Mouse (Mus musculus): ENCODE data around the gene Nudt15. TPM values are rescaled to one million over a fixed set of nuclear protein-coding genes. Genes with fewer than 3 reads are reported as not detected.
"Not testable (repeated sequence)": the region's sequence is repeated elsewhere in the genome, so short reads cannot be mapped to it uniquely, and the experiment has no call there.

Gene Nudt15
- polyA plus RNA-seq (2015; fragmentation: Nextera tagmentation; extraction: Ambion mirVana) = 5.7 and 5.8 TPM in 2 replicates

DNA sequence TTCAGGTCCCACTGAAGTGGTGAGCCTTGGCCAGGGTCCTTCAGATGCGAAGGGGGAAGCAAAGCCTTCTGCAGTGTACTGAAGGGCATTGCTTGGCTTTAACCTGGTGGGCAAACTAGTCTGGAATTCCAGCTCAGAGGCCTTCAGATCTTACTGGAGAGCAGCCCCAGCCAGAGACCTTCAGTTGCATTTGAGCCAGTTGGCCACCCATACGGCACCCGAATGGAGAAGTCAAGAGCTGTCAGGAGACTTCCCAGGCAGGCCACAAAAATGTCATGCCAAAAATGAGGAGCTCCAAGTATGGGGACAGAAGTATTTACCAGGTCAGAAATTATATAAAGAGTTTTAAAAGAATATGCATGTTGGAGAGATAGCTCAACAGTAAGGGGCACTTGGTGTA lies at the start of gene Nudt15:
Gene Nudt15, minus strand, starts transcription at position 192 of the 400 bp plus-strand sequence.
- no peak within 1 kb of the TSS for H3K4me2 ChIP-seq (ENCODE audit: low read depth, low read length)
- whole genome bisulfite sequencing = 85% methylated on average over 3 of the region's 3 CpGs
- no peaks in the 10 kb centered on the region for H3K36me3 ChIP-seq (ENCODE audit: control insufficient read depth, insufficient read depth, low read length)
- H3K9me3 ChIP-seq (ENCODE audit: control insufficient read depth, low read length) = no peaks in the 10 kb centered on the region
- no peak within 1 kb of the TSS for H3K4me3 ChIP-seq (ENCODE audit: low read length)
- no peak for ATAC-seq
- 0 out of 2 replicates have a peak, but pooled peaks cover 2% of the 10 kb centered on the region for H3K4me1 ChIP-seq (ENCODE audit: control insufficient read depth, insufficient read depth, low read length)
- H3K27ac ChIP-seq (ENCODE audit: low read length) = no peak within 1 kb of the TSS
- H3K9ac ChIP-seq (ENCODE audit: low read depth, low read length) = no peak within 1 kb of the TSS
- no peaks in the 10 kb centered on the region for H3K27me3 ChIP-seq (replicated peaks; ENCODE audit: control insufficient read depth, insufficient read depth, low read length)

GRCm38 (mm10) chr14:73592166-73592565 lies 44.1 kb upstream of the Nudt15 start:
- peaks cover 6% of the 10 kb centered on the region; the same call in 1 of the 2 replicates for H3K36me3 ChIP-seq (ENCODE audit: control insufficient read depth, insufficient read depth, low read length)
- no peak overlapping the region for H3K9ac ChIP-seq (ENCODE audit: low read depth, low read length)
- no peak overlapping the region for H3K4me3 ChIP-seq (ENCODE audit: low read length)
- H3K27me3 ChIP-seq (replicated peaks; ENCODE audit: control insufficient read depth, insufficient read depth, low read length) = no peaks in the 10 kb centered on the region
- no peak for ATAC-seq
- no peaks in the 10 kb centered on the region for H3K4me1 ChIP-seq (ENCODE audit: control insufficient read depth, insufficient read depth, low read length)
- 80% methylated on average over 1 of the region's 1 CpGs for WGBS
- no peak overlapping the region for H3K4me2 ChIP-seq (ENCODE audit: low read depth, low read length)
- no peaks in the 10 kb centered on the region for H3K9me3 ChIP-seq (ENCODE audit: control insufficient read depth, low read length)
- no peak overlapping the region for H3K27ac ChIP-seq (ENCODE audit: low read length)

DNA sequence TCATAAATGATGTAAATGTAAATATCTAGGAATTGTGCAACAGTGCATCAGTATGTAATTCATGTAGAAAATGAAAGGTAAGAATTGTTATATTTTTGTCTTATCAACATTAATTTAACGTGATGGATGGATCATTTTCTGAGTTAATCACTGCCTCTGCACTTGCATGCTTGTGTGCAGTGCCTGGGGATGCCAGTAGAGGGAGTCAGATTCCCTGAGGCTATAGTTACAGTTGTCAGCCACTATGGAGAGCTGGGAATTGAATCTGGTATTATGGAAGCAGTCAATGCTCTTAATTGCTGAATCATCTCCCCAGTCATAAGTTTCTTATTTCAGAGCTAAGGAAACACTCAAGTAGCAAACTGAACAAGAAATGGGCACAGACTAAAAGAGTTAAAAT lies 40.0 kb upstream of the Nudt15 start:
- Histone ChIP-seq H3K27ac (ENCODE audit: low read length) (no peak overlapping the region), H3K36me3 (ENCODE audit: control insufficient read depth, insufficient read depth, low read length) (peaks cover 10% of the 10 kb centered on the region), H3K9me3 (ENCODE audit: control insufficient read depth, low read length) (no peaks in the 10 kb centered on the region), H3K4me2 (ENCODE audit: low read depth, low read length) (no peak overlapping the region), H3K27me3 (replicated peaks; ENCODE audit: control insufficient read depth, insufficient read depth, low read length) (no peaks in the 10 kb centered on the region), H3K4me1 (ENCODE audit: control insufficient read depth, insufficient read depth, low read length) (no peaks in the 10 kb centered on the region), H3K4me3 (ENCODE audit: low read length) (no peak overlapping the region), H3K9ac (ENCODE audit: low read depth, low read length) (no peak overlapping the region)
- ATAC-seq = no peak
- 76% methylated on average over 1 of the region's 1 CpGs for WGBS

GRCm38 (mm10) chr14:73576336-73576735 lies 28.3 kb upstream of the Nudt15 start:
- H3K36me3 ChIP-seq (ENCODE audit: control insufficient read depth, insufficient read depth, low read length) = peaks cover 5% of the 10 kb centered on the region; the same call in 1 of the 2 replicates
- no peak overlapping the region for H3K4me3 ChIP-seq (ENCODE audit: low read length)
- no peak overlapping the region for H3K4me2 ChIP-seq (ENCODE audit: low read depth, low read length)
- H3K4me1 ChIP-seq (ENCODE audit: control insufficient read depth, insufficient read depth, low read length) = no peaks in the 10 kb centered on the region
- no peak overlapping the region for H3K9ac ChIP-seq (ENCODE audit: low read depth, low read length)
- H3K9me3 ChIP-seq (ENCODE audit: control insufficient read depth, low read length) = no peaks in the 10 kb centered on the region
- H3K27me3 ChIP-seq (replicated peaks; ENCODE audit: control insufficient read depth, insufficient read depth, low read length) = no peaks in the 10 kb centered on the region
- no peak for ATAC-seq
- H3K27ac ChIP-seq (ENCODE audit: low read length) = no peak overlapping the region

- Histone ChIP-seq H3K27ac (ENCODE audit: low read length) (no peak overlapping the region), H3K36me3 (ENCODE audit: control insufficient read depth, insufficient read depth, low read length) (peaks cover 10% of the 10 kb centered on the region), H3K4me3 (ENCODE audit: low read length) (no peak overlapping the region), H3K9ac (ENCODE audit: low read depth, low read length) (no peak overlapping the region), H3K4me2 (ENCODE audit: low read depth, low read length) (no peak overlapping the region), H3K4me1 (ENCODE audit: control insufficient read depth, insufficient read depth, low read length) (no peaks in the 10 kb centered on the region), H3K9me3 (ENCODE audit: control insufficient read depth, low read length) (no peaks in the 10 kb centered on the region), H3K27me3 (replicated peaks; ENCODE audit: control insufficient read depth, insufficient read depth, low read length) (no peaks in the 10 kb centered on the region)
- 86% methylated on average over 5 of the region's 5 CpGs for WGBS
- ATAC-seq = peak; percentile 49; the same call in 1 of the 2 replicates
Measured at GRCm38 (mm10) chr14:73574053-73574452, 26.0 kb upstream of the Nudt15 start.

DNA sequence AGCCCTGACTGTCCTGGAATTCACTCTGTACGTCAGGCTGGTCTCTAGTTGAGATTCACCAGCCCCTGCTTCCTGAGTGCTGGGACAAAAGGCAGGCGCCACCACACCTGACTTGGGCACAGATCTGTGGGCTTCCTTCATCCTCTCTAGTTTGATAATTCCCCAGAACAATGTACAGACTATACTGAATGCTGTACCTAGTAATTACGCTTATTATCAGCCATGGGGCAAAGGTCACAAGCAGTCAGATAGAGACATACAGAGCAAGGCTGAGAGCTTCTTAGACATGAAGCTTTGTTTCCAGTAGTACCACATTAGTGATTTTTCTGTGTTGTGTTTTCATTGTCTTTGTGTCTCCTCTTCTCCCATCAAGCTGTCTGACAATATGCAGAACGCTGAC lies 23.1 kb upstream of the Nudt15 start:
- 68% methylated on average over 4 of the region's 4 CpGs for WGBS
- Histone ChIP-seq H3K27me3 (replicated peaks; ENCODE audit: control insufficient read depth, insufficient read depth, low read length) (no peaks in the 10 kb centered on the region), H3K9ac (ENCODE audit: low read depth, low read length) (no peak overlapping the region), H3K4me2 (ENCODE audit: low read depth, low read length) (no peak overlapping the region; the same call in 1 of the 2 replicates), H3K9me3 (ENCODE audit: control insufficient read depth, low read length) (no peaks in the 10 kb centered on the region), H3K27ac (ENCODE audit: low read length) (no peak overlapping the region), H3K36me3 (ENCODE audit: control insufficient read depth, insufficient read depth, low read length) (peaks cover 10% of the 10 kb centered on the region), H3K4me1 (ENCODE audit: control insufficient read depth, insufficient read depth, low read length) (no peaks in the 10 kb centered on the region), H3K4me3 (ENCODE audit: low read length) (no peak overlapping the region)
- peak; percentile 93 for ATAC-seq

- not testable (repeated sequence) for H3K9me3 ChIP-seq (ENCODE audit: control insufficient read depth, low read length); H3K4me3 ChIP-seq (ENCODE audit: low read length); H3K4me2 ChIP-seq (ENCODE audit: low read depth, low read length); H3K36me3 ChIP-seq (ENCODE audit: control insufficient read depth, insufficient read depth, low read length); H3K27me3 ChIP-seq (replicated peaks; ENCODE audit: control insufficient read depth, insufficient read depth, low read length); H3K9ac ChIP-seq (ENCODE audit: low read depth, low read length); ATAC-seq; H3K27ac ChIP-seq (ENCODE audit: low read length); H3K4me1 ChIP-seq (ENCODE audit: control insufficient read depth, insufficient read depth, low read length)
- WGBS = 94% methylated on average over 4 of the region's 4 CpGs
Measured at GRCm38 (mm10) chr14:73569831-73570230, 21.8 kb upstream of the Nudt15 start.

- Histone ChIP-seq H3K4me3 (ENCODE audit: low read length) (peak overlapping the region; percentile 88), H3K9ac (ENCODE audit: low read depth, low read length) (peak overlapping the region; percentile 95), H3K27ac (ENCODE audit: low read length) (peak overlapping the region; percentile 71), H3K36me3 (ENCODE audit: control insufficient read depth, insufficient read depth, low read length) (no peaks in the 10 kb centered on the region), H3K9me3 (ENCODE audit: control insufficient read depth, low read length) (no peaks in the 10 kb centered on the region), H3K27me3 (replicated peaks; ENCODE audit: control insufficient read depth, insufficient read depth, low read length) (no peaks in the 10 kb centered on the region), H3K4me1 (ENCODE audit: control insufficient read depth, insufficient read depth, low read length) (peaks cover 10% of the 10 kb centered on the region), H3K4me2 (ENCODE audit: low read depth, low read length) (peak overlapping the region; percentile 67)
- no peak; the same call in 1 of the 2 replicates for ATAC-seq
- WGBS = under 1% methylated on average over 10 of the region's 10 CpGs
Measured at GRCm38 (mm10) chr14:73553122-73553696, 5.2 kb upstream of the Nudt15 start.

DNA sequence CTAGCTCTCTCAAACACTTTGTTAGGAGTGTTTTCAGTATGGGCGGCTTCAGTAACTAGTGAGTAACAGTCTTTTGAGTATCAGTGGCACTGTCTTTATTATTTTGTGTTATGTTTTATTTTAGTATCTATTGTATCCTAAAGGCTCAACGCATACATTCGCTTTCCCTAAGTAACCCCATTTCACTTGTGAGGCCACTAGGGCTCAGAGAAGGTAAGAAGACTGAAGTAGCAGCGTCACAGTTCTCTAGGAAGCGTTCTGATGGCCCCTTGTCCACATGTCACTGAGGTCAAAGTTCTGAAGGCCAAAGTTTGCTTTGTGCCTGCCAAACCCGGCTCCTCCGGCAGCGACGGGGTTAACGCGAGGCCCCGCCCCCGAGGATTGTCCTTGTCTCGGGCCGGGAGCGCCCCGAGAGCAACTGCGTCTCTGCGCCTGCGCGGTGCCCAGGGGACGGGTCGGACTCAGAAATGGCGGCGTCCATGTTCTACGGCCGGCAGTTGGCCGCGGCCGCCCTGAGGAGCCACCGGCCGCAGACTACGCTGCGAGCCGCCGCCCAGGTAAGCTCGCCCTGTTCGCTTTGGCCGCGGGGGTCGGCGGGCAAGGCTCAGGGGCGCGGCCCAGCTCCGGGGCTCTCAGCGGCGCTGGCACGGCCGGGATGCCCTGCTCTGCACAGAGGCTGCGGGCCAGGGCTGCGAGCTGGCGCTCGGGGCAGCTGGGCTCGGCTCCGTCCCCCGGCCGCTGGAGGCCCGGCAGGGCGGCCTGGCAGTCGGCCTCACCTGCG lies 4.5 kb upstream of the Nudt15 start:
- H3K4me1 ChIP-seq (ENCODE audit: control insufficient read depth, insufficient read depth, low read length) = peaks cover 10% of the 10 kb centered on the region
- no peaks in the 10 kb centered on the region for H3K27me3 ChIP-seq (replicated peaks; ENCODE audit: control insufficient read depth, insufficient read depth, low read length)
- H3K4me2 ChIP-seq (ENCODE audit: low read depth, low read length) = peak overlapping the region; percentile 67
- H3K36me3 ChIP-seq (ENCODE audit: control insufficient read depth, insufficient read depth, low read length) = no peaks in the 10 kb centered on the region
- no peaks in the 10 kb centered on the region for H3K9me3 ChIP-seq (ENCODE audit: control insufficient read depth, low read length)
- H3K27ac ChIP-seq (ENCODE audit: low read length) = peak overlapping the region; percentile 71
- peak overlapping the region; percentile 88 for H3K4me3 ChIP-seq (ENCODE audit: low read length)
- ATAC-seq = peak; percentile 97
- WGBS = 4% methylated on average over 57 of the region's 61 CpGs
- H3K9ac ChIP-seq (ENCODE audit: low read depth, low read length) = peak overlapping the region; percentile 95
